Mouse (Mus musculus) thymus, adult 2 months (tissue): ENCODE data around the gene Pdzd3. TPM values are rescaled to one million over a fixed set of nuclear protein-coding genes. Genes with fewer than 3 reads are reported as not detected.

Experiments used
- DNase-seq: peaks from one replicate; pipeline ENCODE4 v3.0.0; 2021
- H3K27ac ChIP-seq: fragments of 200-500 bp; 2 replicates; pipeline ENCODE4 v1.5.1; 2012; ENCODE audit warnings: low read length, control low read depth; ENCODE audit not compliant: control insufficient read depth, insufficient read depth
- H3K27me3 ChIP-seq: fragments of 200-500 bp; 2 replicates; pipeline ENCODE4 v1.6.1; 2012; ENCODE audit warnings: mild to moderate bottlenecking, low read length, moderate library complexity, mixed read lengths; ENCODE audit not compliant: control insufficient read depth, insufficient read depth
- H3K36me3 ChIP-seq: fragments of 200-500 bp; 2 replicates; pipeline ENCODE4 v1.6.1; 2012; ENCODE audit warnings: mild to moderate bottlenecking, low read length, moderate library complexity; ENCODE audit not compliant: control insufficient read depth, insufficient read depth
- H3K4me1 ChIP-seq: fragments of 200-500 bp; replicated peaks from 2 replicates; pipeline ENCODE4 v1.6.1; 2012; ENCODE audit warnings: low read length; ENCODE audit not compliant: control insufficient read depth, insufficient read depth
- H3K4me3 ChIP-seq: fragments of 200-500 bp; 2 replicates; pipeline ENCODE4 v1.5.1; 2012; ENCODE audit warnings: mild to moderate bottlenecking, low read length, control low read depth, moderate library complexity; ENCODE audit not compliant: control insufficient read depth, insufficient read depth
- CTCF ChIP-seq: fragments of 200-500 bp; IDR thresholded peaks from 2 replicates; pipeline ENCODE4 v1.5.1; 2012; ENCODE audit warnings: mild to moderate bottlenecking, control low read depth, low read length, moderate library complexity, borderline replicate concordance; ENCODE audit not compliant: control insufficient read depth, poor library complexity, insufficient read depth; ENCODE audit errors: extremely low read depth
- POLR2A ChIP-seq: fragments of 200-500 bp; IDR thresholded peaks from 2 replicates; pipeline ENCODE4 v1.6.1; 2012; ENCODE audit warnings: mild to moderate bottlenecking, low read length, control low read depth, moderate library complexity; ENCODE audit not compliant: control insufficient read depth, poor library complexity, insufficient read depth; ENCODE audit errors: extremely low read depth
- WGBS: fragments of 180-500 bp; shearing (Covaris S2); methylation state at CpG from one replicate; pipeline ENCODE4 v1.1.7; 2018; 5-methylcytosine and 5-hydroxymethylcytosine counted together
- polyA plus RNA-seq: library from polyadenylated mRNA; depleted of rRNA; stranded (reverse); fragments of >200 nt; gene quantifications from 2 replicates; pipeline ENCODE4 v1.2.3, GENCODE M21; 2012

Pdzd3 gene
- polyA plus RNA-seq, 1 experiment = 0.59 TPM

DNA sequence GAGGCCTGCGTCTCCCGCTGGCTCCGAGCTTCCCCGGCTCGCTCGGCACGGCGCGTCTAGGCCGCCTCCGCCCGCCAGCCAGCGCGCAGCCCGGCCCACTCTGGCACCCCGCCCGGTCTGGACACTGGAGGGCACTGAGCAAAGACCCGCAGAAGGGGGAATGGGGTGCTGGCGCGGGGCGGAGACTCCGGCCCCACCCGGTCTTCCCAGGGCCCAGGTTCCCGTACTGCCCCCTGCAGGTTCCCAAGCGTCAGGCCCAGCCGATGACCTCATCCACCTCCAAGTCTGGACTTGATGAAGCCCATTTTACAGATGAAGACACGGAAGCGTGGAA, 16.7 kb upstream of the Pdzd3 start:
- 3% methylated on average over 28 of the region's 28 CpGs for WGBS
- peak; percentile 86 for DNase-seq
- Histone ChIP-seq H3K36me3 (no peaks in the 10 kb centered on the region), H3K4me3 (peak overlapping the region; percentile 65), H3K27ac (0 out of 2 replicates have a peak overlapping the region, but pooled peaks have one; percentile 4), H3K4me1 (peaks cover 15% of the 10 kb centered on the region), H3K27me3 (no peaks in the 10 kb centered on the region)
- peak; percentile 91; the same call in 1 of the 2 replicates for TF ChIP-seq CTCF
- TF ChIP-seq POLR2A = peak; percentile 3; the same call in 1 of the 2 replicates

DNA sequence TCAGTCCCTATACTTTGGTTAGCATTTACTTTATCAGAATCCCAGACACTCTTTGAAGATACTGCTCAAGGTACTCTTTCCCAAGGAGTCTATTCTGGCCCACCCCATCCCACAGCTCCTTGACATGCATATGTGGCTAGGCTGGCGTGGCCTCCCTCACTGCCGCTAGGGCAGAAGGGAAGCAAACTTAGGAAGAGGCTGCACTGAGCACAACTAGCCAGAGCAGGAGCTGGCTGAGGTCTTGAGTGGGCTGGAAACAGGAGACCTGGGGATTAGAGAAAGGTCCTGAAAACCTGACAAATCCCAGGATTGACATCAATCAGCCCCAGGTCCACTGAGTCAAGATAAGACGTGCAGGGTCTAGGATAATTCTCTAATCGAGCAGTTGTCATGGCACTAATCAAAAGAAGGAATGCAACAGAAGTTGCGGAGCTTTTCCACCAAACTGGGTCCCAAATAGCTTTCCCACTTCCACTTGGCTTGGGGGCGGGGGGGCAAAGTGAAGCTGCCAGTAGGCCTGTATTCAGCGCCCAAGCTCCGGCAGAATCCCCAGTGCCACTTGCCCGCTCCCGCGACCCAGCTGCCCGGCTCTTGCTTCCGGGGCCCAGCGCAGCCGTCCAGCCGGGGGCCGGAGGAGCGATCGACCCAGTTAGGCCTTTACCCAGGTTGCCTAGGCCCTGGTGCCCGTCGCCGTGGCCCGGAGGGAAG, 16.2 kb upstream of the Pdzd3 start:
- 17% methylated on average over 23 of the region's 23 CpGs for WGBS
- peak overlapping the region; percentile 29; the same call in 1 of the 2 replicates for H3K27ac ChIP-seq
- TF ChIP-seq CTCF = no peak
- 0 out of 2 replicates have a peak, but pooled peaks have one; percentile 40 for TF ChIP-seq POLR2A
- no peaks in the 10 kb centered on the region for H3K27me3 ChIP-seq
- peak overlapping the region; percentile 65 for H3K4me3 ChIP-seq
- H3K4me1 ChIP-seq = peaks cover 19% of the 10 kb centered on the region
- H3K36me3 ChIP-seq = no peaks in the 10 kb centered on the region
- DNase-seq = peak; percentile 35

DNA sequence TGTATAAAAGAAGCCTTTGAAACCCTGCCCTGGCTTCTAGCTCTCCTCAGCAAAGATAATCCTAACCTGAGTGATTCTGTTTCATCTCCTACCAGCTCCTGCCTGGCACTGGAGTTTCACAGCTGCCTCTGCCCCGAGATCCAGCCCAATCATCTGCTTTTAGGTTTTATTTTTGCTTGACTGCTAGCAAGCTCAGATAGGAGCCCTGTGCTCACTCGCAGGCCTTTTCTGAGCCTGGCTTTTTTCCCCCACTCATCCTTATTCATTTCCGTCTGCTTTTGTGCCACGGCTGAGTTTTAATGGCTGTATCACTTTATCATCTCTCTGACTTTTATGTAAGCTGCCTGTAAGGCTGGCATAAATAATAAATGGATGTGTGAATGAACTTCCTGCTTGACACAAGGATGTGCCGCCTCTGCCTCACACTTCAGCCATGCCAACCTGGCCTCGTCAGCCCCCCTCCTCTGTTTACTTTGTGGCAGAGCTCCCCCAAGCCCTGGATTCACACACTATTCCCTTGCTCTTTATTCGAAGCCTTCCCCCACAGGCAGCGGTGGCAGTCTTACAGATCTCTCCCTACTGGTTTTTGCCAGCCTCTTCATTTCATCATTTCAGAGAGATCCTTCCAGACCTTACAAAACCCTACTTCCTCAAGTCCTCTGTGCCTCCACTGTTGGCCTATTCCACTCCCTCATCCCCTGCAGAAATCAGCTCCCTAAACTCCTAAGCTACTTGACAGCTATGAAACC, 15.4 kb upstream of the Pdzd3 start:
- Histone ChIP-seq H3K4me3 (no peak overlapping the region), H3K27me3 (no peaks in the 10 kb centered on the region), H3K4me1 (peaks cover 21% of the 10 kb centered on the region), H3K27ac (peak overlapping the region; percentile 29; the same call in 1 of the 2 replicates), H3K36me3 (no peaks in the 10 kb centered on the region)
- TF ChIP-seq CTCF (no peak), POLR2A (no peak)
- 84% methylated on average over 8 of the region's 8 CpGs for WGBS
- DNase-seq = no peak

DNA sequence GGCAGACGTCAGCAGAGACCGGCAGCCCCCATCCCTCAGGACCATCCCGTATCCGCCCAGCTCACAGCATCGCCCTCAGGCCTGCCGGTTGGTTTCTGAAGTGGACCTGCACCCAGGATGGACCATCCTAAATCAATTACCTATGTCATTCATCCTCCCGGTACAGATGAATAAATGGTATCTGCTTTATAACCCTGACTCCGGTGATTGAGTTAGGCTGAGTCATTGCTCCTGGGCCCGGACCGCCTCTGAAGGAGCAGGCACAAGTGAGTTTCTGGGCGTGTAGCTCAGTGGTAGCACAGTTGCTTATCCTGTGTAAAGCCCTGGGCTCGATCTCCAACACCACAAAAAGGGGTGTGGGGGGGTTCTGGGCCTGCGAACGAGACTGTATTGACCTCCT, 10.1 kb upstream of the Pdzd3 start:
- Histone ChIP-seq H3K27me3 (no peaks in the 10 kb centered on the region), H3K27ac (no peak overlapping the region), H3K36me3 (no peaks in the 10 kb centered on the region), H3K4me1 (peaks cover 12% of the 10 kb centered on the region), H3K4me3 (no peak overlapping the region)
- TF ChIP-seq CTCF (no peak), POLR2A (no peak)
- WGBS = 98% methylated on average over 14 of the region's 14 CpGs
- DNase-seq = no peak

DNA sequence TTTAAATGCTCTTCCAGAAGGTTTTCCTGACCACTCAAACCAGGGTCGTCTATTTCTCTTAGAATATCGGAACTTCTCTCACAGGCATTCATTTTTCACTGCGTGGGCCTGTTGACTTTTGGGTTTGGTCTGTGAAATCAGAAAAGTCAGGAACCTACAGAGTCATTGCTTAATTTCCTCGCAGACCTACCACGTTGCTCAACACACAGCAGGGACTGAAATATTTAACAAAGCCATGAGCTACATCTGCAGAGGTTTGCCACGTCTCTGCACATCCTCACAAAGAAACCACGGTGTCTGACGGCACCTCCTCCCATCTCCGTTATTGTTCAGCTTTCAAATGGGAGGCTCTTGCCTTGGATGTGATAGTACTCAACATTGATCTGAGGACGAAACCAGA, 7.7 kb upstream of the Pdzd3 start:
- DNase-seq = no peak
- WGBS = 58% methylated on average over 10 of the region's 10 CpGs
- Histone ChIP-seq H3K27me3 (no peaks in the 10 kb centered on the region), H3K4me1 (peaks cover 24% of the 10 kb centered on the region), H3K36me3 (no peaks in the 10 kb centered on the region), H3K4me3 (no peak overlapping the region), H3K27ac (no peak overlapping the region)
- TF ChIP-seq CTCF (no peak), POLR2A (no peak)

DNA sequence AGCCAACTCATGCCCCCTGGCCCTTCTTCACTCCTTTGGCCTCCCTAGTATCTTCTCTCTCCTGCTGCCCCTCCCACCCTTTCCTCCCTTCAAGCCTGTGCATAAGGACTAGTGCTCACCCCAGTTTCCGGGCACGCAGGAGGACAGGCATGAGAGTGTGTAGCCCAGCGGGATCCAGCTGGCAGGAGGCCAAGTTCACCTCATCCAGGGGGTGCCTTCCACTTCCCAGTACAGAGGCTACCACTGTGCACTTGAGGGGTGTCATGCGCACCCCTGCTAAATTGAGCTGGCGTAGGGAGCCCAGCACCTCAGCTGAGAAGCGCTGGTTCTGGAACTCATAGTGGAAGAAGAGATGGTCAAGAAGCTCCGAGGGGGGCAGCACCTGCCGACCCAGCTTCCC, 4.9 kb upstream of the Pdzd3 start:
- DNase-seq = no peak
- no peak overlapping the region for H3K4me3 ChIP-seq
- no peak overlapping the region for H3K27ac ChIP-seq
- TF ChIP-seq POLR2A = no peak
- TF ChIP-seq CTCF = no peak
- H3K27me3 ChIP-seq = no peaks in the 10 kb centered on the region
- peaks cover 27% of the 10 kb centered on the region for H3K4me1 ChIP-seq
- no peaks in the 10 kb centered on the region for H3K36me3 ChIP-seq
- WGBS = 98% methylated on average over 8 of the region's 8 CpGs

DNA sequence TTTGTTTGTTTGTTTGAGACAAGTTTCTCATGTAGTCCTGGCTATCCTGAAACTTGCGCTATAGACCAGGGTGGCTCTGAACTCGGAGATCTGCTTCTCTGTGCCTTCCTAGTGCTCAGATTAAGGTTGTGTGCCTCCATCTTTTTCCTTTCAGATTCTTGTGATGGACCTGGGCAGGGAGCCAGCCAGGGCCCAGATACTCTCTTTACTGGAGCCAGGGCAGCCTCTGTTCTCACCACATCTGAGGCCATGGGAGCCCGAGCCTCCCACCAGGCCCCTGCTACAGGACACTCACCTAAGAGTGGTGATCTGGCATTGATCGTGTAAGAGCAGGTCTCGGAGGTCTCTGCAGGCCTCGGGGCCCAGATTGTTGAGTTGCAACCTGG, 3.9 kb upstream of the Pdzd3 start:
- 93% methylated on average over 6 of the region's 6 CpGs for WGBS
- Histone ChIP-seq H3K27ac (no peak overlapping the region), H3K4me3 (no peak overlapping the region), H3K27me3 (no peaks in the 10 kb centered on the region), H3K36me3 (no peaks in the 10 kb centered on the region), H3K4me1 (peaks cover 31% of the 10 kb centered on the region)
- no peak for TF ChIP-seq POLR2A
- no peak for TF ChIP-seq CTCF
- no peak for DNase-seq
